ENCODE assay signal across 12 mouse cellular contexts in genomic region chr2:27684017-27684657, GRCm38 (mm10). TPM values are rescaled to one million over a fixed set of nuclear protein-coding genes. Genes with fewer than 3 reads are reported as not detected.
DNase-seq lines count a peak whose midpoint lies in the region; ATAC-seq lines count a peak whose summit lies in the region.
"Had no signal": no experiment of that assay in that cellular context is flagged by ENCODE, and none has a peak within 500 bp of the region (broad histone marks: within the 10 kb centered on the region; RNA-seq: fewer than 3 reads in every experiment).

No protein-coding gene starts in this region.

- peaks cover 66% of the 10 kb centered on the region for H3K4me1 ChIP-seq in forebrain, embryonic 12.5 days
- peaks cover 23% of the 10 kb centered on the region for H3K4me1 ChIP-seq in forebrain, embryonic 11.5 days (replicated peaks; ENCODE audit: control insufficient read depth, insufficient read depth, low read length)
- H3K4me1 ChIP-seq in embryonic facial prominence, embryonic 10.5 days, result peaks cover 88% of the 10 kb centered on the region
- peaks cover 77% of the 10 kb centered on the region for H3K4me1 ChIP-seq in limb, embryonic 10.5 days

- ATAC-seq in forebrain, embryonic 12.5 days (ENCODE audit: low FRiP score), result no peak
- ATAC-seq in forebrain, embryonic 11.5 days (replicated peaks; ENCODE audit: low FRiP score), result no peak
- no peak for ATAC-seq in cerebellum, adult (ENCODE audit: insufficient number of reproducible peaks, low FRiP score, low TSS enrichment)

- no peaks in the 10 kb centered on the region for H3K9me3 ChIP-seq in forebrain, embryonic 12.5 days
- H3K9me3 ChIP-seq in forebrain, embryonic 11.5 days (ENCODE audit: control insufficient read depth, low read length), result no peaks in the 10 kb centered on the region
- H3K9me3 ChIP-seq in embryonic facial prominence, embryonic 10.5 days, result no peaks in the 10 kb centered on the region
- no peaks in the 10 kb centered on the region for H3K9me3 ChIP-seq in limb, embryonic 10.5 days (replicated peaks)

- 0 out of 2 replicates have a peak overlapping the region, but pooled peaks have one; percentile 25 for H3K27ac ChIP-seq in forebrain, embryonic 12.5 days
- H3K27ac ChIP-seq in forebrain, embryonic 11.5 days (ENCODE audit: low read depth, low read length), result no peak overlapping the region
- H3K27ac ChIP-seq in embryonic facial prominence, embryonic 10.5 days (replicated peaks), result peak overlapping the region; percentile 46
- H3K27ac ChIP-seq in limb, embryonic 10.5 days, result peak overlapping the region; percentile 27; the same call in 1 of the 2 replicates
- H3K27ac ChIP-seq: kidney, postnatal 0 days; left cerebral cortex, adult 2 months had no signal

- H3K9ac ChIP-seq in forebrain, embryonic 12.5 days, result 0 out of 2 replicates have a peak overlapping the region, but pooled peaks have one; percentile 17
- H3K9ac ChIP-seq in forebrain, embryonic 11.5 days (ENCODE audit: low read length), result no peak overlapping the region

- WGBS in forebrain, embryonic 12.5 days, result 25% methylated on average over 11 of the region's 11 CpGs
- 23% methylated on average over 11 of the region's 11 CpGs for WGBS in forebrain, embryonic 11.5 days
- 28% methylated on average over 11 of the region's 11 CpGs for WGBS in embryonic facial prominence, embryonic 10.5 days
- WGBS in limb, embryonic 10.5 days, result 31% methylated on average over 11 of the region's 11 CpGs

- no peak overlapping the region for H3K4me2 ChIP-seq in forebrain, embryonic 12.5 days
- no peak overlapping the region for H3K4me2 ChIP-seq in forebrain, embryonic 11.5 days (ENCODE audit: low read depth, low read length, severe bottlenecking)

- no peaks in the 10 kb centered on the region for H3K36me3 ChIP-seq in forebrain, embryonic 12.5 days (replicated peaks)
- no peaks in the 10 kb centered on the region for H3K36me3 ChIP-seq in forebrain, embryonic 11.5 days (ENCODE audit: control insufficient read depth, insufficient read depth, low read length)
- H3K36me3 ChIP-seq in embryonic facial prominence, embryonic 10.5 days (replicated peaks), result no peaks in the 10 kb centered on the region
- H3K36me3 ChIP-seq in limb, embryonic 10.5 days, result no peaks in the 10 kb centered on the region

- no peak for DNase-seq in forebrain, embryonic 11.5 days (ENCODE audit: low spot score)
- DNase-seq in kidney, adult 8-10 months, result peak; percentile 49 to 59
- no peak for DNase-seq in kidney, adult 18-20 months
- DNase-seq in embryonic facial prominence, embryonic 10.5 days (ENCODE audit: low spot score), result no peak
- DNase-seq in limb, embryonic 10.5 days (ENCODE audit: low spot score), result no peak
- no peak for DNase-seq in yolk sac, embryonic 10.5 days (ENCODE audit: low spot score)
- DNase-seq: cerebellum, postnatal 36 days; lung, adult 2 months had no signal

- H3K4me3 ChIP-seq in forebrain, embryonic 12.5 days (replicated peaks), result no peak overlapping the region
- H3K4me3 ChIP-seq in forebrain, embryonic 11.5 days (ENCODE audit: low read depth, low read length), result no peak overlapping the region
- H3K4me3 ChIP-seq in embryonic facial prominence, embryonic 10.5 days, result 0 out of 2 replicates have a peak overlapping the region, but pooled peaks have one; percentile 6
- no peak overlapping the region for H3K4me3 ChIP-seq in limb, embryonic 10.5 days
- H3K4me3 ChIP-seq: left cerebral cortex, adult 2 months had no signal

- H3K27me3 ChIP-seq in forebrain, embryonic 12.5 days, result peaks cover 9% of the 10 kb centered on the region; the same call in 1 of the 2 replicates
- no peaks in the 10 kb centered on the region for H3K27me3 ChIP-seq in forebrain, embryonic 11.5 days (ENCODE audit: control insufficient read depth, insufficient read depth, low read length)
- H3K27me3 ChIP-seq in embryonic facial prominence, embryonic 10.5 days (replicated peaks; ENCODE audit: low read depth, poor library complexity, severe bottlenecking), result 0 out of 2 replicates have a peak, but pooled peaks cover 12% of the 10 kb centered on the region
- H3K27me3 ChIP-seq in limb, embryonic 10.5 days (ENCODE audit: low read depth, poor library complexity, severe bottlenecking), result no peaks in the 10 kb centered on the region

RNA-seq across cellular contexts. Expression of gene Rxra, which starts 7.9 kb away (rescaled TPM):
- polyA plus RNA-seq in forebrain, embryonic 12.5 days (2016; fragmentation: Nextera tagmentation; extraction: Ambion mirVana), result 6.7 and 7.8 TPM in 2 replicates
- polyA plus RNA-seq in forebrain, embryonic 11.5 days (2014; fragmentation: Nextera tagmentation; extraction: Ambion mirVana), result 6.5 and 6.9 TPM in 2 replicates
- 8.8 and 9.3 TPM in 2 replicates for polyA plus RNA-seq in embryonic facial prominence, embryonic 10.5 days (2016; fragmentation: Nextera tagmentation; extraction: Ambion mirVana)
- polyA plus RNA-seq in limb, embryonic 10.5 days (2016; fragmentation: Nextera tagmentation; extraction: Ambion mirVana), result 8.7 and 10.9 TPM in 2 replicates

Comparison
In these comparisons a context has a peak if more than half of its experiments do, and no peak if none do; other contexts are left out.
1. DNase-seq: peak in kidney, adult 8-10 months (2 of 2); none in forebrain, embryonic 11.5 days (single experiment), kidney, adult 18-20 months (single experiment), embryonic facial prominence, embryonic 10.5 days (single experiment), limb, embryonic 10.5 days (single experiment) and yolk sac, embryonic 10.5 days (single experiment).